Mouse (Mus musculus): ENCODE data around the gene Cacfd1.

Cacfd1 gene

GRCm38 (mm10) chr2:27026857-27027617 is 17.3 kb downstream of the Cacfd1 start:
- DNase-seq (ENCODE audit: low spot score), result peak; percentile 20

DNA sequence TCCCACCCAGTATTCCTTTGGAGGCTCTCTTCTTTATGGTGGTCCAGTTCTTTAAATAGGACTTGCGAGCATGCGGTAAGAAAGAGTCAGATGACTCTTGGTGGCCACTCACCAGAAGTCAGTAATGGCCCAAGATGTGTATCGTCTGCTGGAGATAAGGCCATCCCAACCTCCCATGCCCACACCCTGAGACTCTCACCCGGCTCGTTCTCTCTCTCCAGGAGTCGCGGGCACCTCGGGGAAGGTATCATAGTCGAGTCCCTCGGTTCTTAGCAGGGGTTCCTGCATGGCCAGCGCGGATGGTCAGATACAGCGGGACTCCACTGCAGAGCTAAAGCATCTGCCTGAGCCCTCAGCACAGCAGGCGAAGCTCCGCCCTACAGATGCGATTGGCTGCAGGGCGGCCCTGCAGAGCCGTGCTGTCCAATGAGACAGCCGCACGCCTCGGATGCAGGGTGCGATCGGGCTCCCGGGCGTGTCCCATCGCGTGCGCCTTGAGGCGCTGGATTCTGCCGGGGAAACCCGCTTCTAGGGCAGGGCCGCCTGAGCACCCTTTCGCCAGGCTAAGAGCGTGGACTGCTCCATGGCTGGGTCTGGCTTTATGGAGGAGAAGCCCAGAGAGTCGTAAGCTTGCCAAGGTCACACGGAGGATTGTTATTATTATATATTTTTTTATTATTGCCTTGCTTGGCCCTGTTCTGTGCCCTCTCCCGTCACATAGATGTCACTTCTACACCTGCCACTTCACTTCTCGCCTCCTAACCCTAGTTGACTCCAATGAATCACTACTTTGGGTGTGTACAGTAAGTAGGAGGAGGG is 18.1 kb downstream of the Cacfd1 start, which contains the start of gene Slc2a6:
Slc2a6 (minus strand) TSS at position 381 of the 819 bp plus-strand sequence.
- DNase-seq (ENCODE audit: low spot score), result peak; percentile 93

- peak; percentile 19 for DNase-seq (ENCODE audit: low spot score)
These were observed 18.8 kb downstream of the Cacfd1 start for GRCm38 (mm10) chr2:27028437-27029015.

- no peak for DNase-seq (ENCODE audit: low spot score)
These were observed 22.6 kb downstream of the Cacfd1 start for GRCm38 (mm10) chr2:27032361-27032760.

- no peak for DNase-seq (ENCODE audit: low spot score)
These were observed 26.3 kb downstream of the Cacfd1 start for GRCm38 (mm10) chr2:27036003-27036402.

DNA sequence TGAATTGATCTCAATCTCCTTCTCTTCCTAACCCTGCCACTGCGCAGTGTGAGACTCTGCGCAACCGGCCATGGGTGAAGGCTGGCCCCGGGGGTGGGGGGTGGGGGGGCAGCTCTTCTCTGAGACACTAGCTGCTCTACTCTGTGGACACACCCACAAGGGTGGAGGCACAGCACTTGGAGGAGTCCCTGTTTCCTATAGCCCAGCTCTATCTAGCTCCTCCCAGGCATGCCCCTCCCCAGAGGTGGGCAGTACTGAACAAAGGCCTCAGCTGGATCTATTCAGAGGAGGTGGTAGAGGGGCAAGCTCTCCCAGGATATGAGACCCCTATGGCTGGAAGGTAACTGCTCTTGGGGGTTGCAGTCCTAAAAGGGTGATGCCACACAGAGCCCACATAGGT is 27.3 kb downstream of the Cacfd1 start:
- DNase-seq (ENCODE audit: low spot score), result no peak

GRCm38 (mm10) chr2:27038596-27038995 is 28.9 kb downstream of the Cacfd1 start:
- peak; percentile 82 for DNase-seq (ENCODE audit: low spot score)

GRCm38 (mm10) chr2:27039286-27039685 is 29.6 kb downstream of the Cacfd1 start:
- peak; percentile 59 for DNase-seq (ENCODE audit: low spot score)

GRCm38 (mm10) chr2:27042131-27042844 is 32.6 kb downstream of the Cacfd1 start:
- DNase-seq (ENCODE audit: low spot score), result no peak

DNA sequence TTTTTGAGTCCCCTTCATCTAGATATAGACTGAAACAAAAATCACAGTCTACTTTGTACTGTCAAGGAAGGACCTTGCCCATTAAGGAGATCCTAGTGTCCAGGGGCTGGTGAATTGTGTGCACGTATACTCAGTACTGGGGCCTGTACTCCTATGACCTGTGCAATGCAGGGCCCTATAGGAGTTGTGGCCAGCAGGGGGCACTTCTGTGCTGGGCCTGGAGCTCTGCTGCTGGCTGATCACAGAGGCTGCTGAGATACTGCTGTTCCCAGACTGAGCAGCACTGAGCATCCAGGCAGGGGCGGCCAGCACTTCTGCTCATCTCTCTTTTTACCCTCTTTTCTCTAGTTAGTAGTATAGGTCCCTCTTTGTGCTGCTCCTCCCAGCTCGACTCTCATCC is 33.7 kb downstream of the Cacfd1 start:
- DNase-seq (ENCODE audit: low spot score), result peak; percentile 82

DNA sequence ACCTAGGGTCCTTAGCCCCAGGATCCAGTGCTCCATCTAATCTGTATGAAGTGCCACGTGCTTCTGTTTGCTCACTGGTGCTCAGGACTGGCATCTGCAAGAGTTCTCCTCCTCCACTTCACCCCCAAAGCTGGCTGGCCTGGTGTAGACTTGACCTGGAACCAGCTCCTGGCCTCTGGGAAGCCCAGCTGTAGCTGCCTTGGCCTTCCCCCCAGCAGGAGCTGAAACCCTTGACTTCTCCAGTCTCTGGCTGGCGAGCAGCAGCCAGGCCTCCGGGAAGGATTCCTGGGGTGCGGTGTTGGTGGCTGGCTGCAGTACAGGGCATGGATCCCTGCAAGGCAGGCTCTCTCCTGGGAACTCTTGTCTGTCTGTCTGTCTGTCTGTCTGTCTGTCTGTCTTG is 34.4 kb downstream of the Cacfd1 start:
- DNase-seq (ENCODE audit: low spot score), result no peak

GRCm38 (mm10) chr2:27044641-27045040 is 34.9 kb downstream of the Cacfd1 start:
- no peak for DNase-seq (ENCODE audit: low spot score)

GRCm38 (mm10) chr2:27045979-27046770 is 36.4 kb downstream of the Cacfd1 start:
- no peak for DNase-seq (ENCODE audit: low spot score)

DNA sequence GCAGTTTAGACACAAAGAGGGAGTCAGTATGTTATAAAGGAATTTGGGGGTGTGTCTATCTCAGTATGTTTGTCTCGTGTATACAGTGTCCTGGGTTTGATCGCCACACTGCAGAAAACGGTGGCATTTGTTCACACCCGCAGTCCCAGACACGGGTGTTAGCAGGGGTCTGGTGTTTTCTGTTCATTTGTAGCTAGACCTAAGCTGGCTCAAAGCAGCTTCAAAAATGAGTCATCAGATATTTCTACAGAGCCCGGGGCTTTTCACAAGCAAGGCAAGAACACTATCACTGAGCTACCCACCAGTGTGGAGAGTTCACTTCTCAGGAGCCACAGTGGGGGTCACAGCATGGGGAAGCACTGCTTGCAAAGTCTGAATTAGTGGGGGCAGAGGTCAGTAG is 39.7 kb downstream of the Cacfd1 start:
- DNase-seq (ENCODE audit: low spot score), result no peak

DNA sequence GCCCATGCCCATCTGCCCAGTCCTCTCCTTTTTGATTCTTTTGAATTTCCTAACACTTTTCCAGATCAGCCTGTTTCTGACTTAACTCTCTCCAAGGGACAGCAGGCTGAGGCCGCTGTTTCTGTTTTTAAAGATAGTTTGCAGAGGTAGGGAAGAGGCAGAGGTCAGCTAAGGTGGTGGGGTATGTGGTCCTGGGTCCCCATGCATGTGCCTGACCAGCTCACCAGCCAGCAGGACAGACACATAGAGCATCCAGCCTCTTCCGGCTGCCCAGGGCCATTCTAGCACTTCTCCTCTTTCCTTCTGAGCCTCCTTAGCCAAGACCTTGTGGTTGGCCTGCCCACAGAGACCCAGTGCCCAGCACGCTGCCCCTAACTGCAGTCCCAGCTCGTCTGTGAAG is 48.5 kb downstream of the Cacfd1 start:
- no peak for DNase-seq (ENCODE audit: low spot score)

GRCm38 (mm10) chr2:27058751-27059150 is 49.0 kb downstream of the Cacfd1 start:
- DNase-seq (ENCODE audit: low spot score), result no peak

- no peak for DNase-seq (ENCODE audit: low spot score)
These were observed 49.5 kb downstream of the Cacfd1 start for GRCm38 (mm10) chr2:27059187-27059586.

- no peak for DNase-seq (ENCODE audit: low spot score)
These were observed 57.4 kb downstream of the Cacfd1 start for GRCm38 (mm10) chr2:27067124-27067523.

DNA sequence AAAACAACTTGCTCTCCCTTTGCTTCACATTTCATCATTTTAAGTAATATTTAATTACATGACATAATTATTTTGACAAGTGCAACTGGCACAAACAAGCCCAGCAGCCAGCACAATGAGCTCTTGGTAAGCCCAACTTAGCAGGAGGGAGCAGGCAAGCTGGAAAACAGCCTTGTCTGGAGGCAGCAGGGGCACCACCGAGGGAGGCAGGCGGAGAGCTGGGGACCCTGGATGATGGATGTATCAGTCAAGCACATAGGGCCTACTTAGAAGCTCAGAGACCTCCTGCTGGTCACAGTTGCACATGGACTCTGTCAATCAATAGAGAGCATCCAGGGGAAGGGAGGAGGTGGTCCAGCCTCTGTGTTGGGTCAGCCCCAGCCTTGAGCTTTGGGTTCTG is 58.3 kb downstream of the Cacfd1 start:
- no peak for DNase-seq (ENCODE audit: low spot score)

GRCm38 (mm10) chr2:27069646-27070045 is 59.9 kb downstream of the Cacfd1 start:
- DNase-seq (ENCODE audit: low spot score), result no peak

DNA sequence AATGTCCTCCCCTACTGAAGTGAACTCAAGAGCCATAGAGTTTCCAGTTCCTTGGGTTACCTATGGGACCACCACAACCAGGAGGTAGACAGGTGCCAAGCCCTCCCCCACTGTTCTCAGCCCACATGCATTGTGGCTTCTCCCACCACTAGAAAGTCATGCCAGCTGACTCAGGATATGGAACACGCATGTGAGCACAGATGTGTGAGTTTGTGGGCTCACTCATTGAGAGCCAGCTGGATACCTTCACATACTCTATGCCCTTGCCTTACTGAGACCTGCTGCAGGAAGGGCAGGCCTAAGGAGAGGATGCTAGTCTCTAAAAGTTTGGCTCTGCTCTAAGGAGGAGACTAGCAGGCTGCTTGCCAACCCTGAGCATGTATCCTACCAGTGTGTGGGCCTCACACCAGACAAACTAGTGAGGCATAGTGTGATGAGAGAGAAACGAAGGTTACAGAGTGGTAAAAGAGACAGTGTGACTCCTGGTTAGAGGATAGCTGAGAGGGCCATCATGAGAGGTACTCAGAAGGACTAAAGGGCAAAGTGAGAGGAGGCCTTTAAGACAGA is 60.6 kb downstream of the Cacfd1 start:
- DNase-seq (ENCODE audit: low spot score), result no peak

Measured in MN1 (cell line).